Mouse (Mus musculus): ENCODE measurements around the gene Creld2.
"Not testable (repeated sequence)": the region's sequence is repeated elsewhere in the genome, so short reads cannot be mapped to it uniquely, and the experiment has no call there.

The Creld2 gene

GRCm38 (mm10) chr15:88819026-88819905 is at the start of gene Creld2, which contains the start of gene Alg12:
TSS of gene Creld2 (plus strand) at chr15:88819646.
TSS of gene Alg12 (minus strand) at chr15:88819318.
- DNase-seq (ENCODE audit: low spot score), result peak; percentile 100

GRCm38 (mm10) chr15:88774630-88775029 is 44.8 kb upstream of the Creld2 start:
- not testable (repeated sequence) for DNase-seq (ENCODE audit: low spot score)

- no peak for DNase-seq (ENCODE audit: low spot score)
Measured at GRCm38 (mm10) chr15:88792140-88792850, 27.2 kb upstream of the Creld2 start.

DNA sequence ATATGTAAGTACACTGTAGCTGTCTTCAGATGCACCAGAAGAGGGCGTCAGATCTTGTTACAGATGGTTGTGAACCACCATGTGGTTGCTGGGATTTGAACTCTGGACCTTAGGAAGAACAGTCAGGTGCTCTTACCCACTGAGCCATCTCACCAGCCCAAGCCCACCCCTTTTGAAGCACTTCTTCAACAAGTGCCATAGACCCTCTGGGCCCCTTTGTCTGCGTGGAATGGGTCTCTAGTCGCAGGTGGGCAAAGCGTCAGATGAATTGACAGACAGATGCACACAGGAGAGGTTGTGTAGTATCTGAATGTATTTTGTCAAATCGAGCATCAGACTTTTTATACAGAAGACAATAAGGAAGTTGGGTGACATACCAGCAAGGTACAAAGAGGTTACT is 24.7 kb upstream of the Creld2 start:
- not testable (repeated sequence) for DNase-seq (ENCODE audit: low spot score)

DNA sequence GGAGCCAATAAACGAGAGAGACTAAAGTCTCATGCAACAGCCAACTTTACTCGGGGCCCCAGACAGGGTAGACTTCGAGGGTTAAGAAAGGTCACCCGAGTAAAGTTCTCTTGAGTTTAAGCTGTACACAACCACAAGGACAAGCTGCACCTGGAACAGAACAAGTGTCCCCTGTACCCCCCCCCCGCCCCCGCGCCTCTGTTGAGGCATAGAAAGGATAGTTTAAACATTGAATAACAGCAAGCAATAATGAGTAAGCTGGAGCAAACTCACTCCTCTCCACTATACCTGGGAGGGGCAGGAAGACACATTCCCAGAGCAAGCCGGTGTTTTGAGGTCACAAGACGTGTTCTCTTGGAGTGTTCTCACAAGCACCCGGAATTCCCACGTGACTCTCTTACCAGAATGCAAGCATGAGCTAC is 19.5 kb upstream of the Creld2 start:
- DNase-seq (ENCODE audit: low spot score), result no peak

DNA sequence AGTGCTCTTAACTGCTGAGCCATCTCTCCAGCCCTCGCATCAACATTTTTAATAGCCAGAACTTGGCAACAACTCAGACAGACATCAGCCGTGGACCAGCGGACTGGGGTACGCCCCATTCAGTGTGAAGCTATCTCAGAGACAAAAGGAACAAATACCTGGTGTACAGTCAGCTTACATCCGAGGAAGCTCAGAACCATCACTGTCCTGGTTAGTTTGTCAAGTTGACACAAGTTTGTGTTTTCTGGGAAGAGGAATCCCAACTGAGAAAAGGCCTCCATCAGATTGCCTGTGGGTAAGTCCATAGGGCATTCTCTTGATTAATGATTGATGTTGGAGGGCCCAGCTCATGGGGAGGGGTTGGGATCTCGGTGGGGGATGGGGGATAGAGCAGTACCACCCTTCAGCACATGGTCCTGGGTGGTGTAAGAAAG is 18.5 kb upstream of the Creld2 start:
- DNase-seq (ENCODE audit: low spot score), result no peak

DNA sequence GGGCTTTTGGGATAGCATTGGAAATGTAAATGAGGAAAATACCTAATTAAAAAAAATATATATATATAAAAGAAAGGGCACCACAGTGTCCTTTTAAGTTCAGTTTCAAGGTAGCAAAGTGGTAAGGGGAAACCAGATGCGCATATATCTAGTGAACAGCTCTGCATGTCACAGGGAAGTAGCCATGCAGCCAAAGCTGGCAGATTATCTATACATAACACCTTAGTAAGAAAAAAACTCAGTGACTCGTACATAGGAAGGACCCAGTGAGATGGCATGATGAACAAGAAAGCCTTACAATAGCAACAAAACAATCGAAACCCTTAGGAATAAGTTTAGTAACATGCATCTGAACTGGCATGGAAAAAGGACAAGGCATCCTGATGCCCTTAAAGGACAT is 17.5 kb upstream of the Creld2 start:
- no peak for DNase-seq (ENCODE audit: low spot score)

DNA sequence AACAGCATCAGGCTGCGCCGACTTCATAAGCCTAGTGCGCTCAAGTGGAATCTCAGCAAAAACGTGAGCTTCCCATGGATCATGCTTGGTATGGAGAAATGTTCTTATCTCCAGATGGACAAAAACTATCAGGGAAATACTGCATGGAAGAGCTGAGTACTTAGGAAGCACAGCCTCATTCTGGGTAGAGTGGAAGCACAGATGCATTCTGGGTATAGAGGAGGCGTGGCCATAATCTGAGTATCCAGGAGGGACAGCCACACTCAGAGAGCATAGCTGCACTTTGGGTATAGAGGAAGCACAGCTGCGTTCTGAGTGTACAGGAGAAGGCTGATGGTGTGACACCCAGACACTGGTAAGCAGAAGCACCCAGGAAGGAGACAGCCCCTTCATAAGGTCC is 17.1 kb upstream of the Creld2 start:
- no peak for DNase-seq (ENCODE audit: low spot score)

DNA sequence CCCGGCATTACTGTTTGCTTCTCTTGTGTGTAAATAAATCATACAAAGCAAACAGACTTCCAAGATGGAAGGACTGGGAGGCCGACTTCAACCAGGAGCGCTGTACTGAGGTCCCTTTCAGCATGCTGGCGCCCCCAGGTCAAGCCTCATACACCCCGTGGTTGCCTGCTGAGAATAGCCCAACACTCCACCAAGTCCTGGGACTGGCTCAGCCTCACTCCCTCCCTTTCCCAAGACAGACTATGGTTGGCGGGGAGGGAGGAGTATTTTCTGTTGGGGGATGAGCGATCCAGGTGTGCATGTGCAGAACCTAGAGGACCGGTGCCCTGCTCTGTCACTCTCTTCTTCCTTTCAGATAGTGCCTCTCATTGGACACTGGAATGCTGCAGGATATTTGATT is 11.3 kb upstream of the Creld2 start:
- DNase-seq (ENCODE audit: low spot score), result no peak

DNA sequence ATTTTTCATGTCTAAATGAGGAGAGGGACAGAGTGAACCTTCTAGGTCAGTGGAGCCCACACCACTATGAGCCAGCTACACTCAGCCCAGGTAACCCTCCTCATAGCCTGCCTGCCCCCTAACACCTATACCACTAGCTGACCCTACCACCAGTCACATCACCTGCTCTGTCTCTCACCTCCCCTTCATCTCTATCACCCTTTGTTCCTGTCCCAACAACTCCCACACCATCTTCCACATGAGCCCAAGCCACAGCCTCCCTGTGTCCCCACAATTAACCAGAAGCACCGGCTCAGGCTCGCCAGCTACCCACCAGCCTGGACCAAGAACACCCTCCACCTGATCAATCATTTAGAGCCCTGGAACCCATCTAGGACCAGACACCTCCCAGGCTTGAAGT is 9.1 kb upstream of the Creld2 start:
- DNase-seq (ENCODE audit: low spot score), result no peak

GRCm38 (mm10) chr15:88813262-88813661 is 6.2 kb upstream of the Creld2 start:
- DNase-seq (ENCODE audit: low spot score), result no peak

- not testable (repeated sequence) for DNase-seq (ENCODE audit: low spot score)
Measured at GRCm38 (mm10) chr15:88813873-88814272, 5.6 kb upstream of the Creld2 start.

DNA sequence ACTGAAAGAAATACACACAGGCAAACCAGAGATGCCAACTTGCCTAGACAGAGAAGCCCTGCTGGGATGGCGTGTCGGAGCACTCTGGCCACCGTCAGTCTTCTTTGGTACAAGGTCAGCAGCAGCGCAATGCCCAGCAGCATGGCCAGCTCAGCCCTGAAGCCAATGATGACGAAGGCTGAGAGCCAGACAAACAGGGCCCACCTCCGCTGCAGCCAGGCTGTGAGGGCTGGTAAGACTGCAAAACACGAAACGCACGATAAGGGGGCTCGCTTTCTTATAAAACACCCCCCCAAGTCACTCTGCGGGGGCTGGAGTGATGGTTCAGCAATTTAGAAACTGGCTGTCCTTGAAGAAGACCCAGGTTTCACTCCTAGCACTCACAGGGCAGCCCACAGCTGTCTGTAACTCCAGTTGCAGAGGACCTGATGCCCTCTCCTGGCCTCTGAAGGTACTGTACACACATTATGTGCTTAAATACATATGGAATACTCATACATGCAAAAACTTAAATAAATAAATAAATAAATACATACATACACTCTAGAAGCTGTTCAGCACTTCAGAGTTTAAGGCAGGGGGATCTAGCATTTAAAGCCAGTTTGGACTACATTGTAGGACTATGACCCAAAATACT is 4.9 kb upstream of the Creld2 start:
- no peak for DNase-seq (ENCODE audit: low spot score)

- DNase-seq (ENCODE audit: low spot score), result no peak
Measured at GRCm38 (mm10) chr15:88815196-88815700, 4.2 kb upstream of the Creld2 start.

GRCm38 (mm10) chr15:88819906-88820303 is 459 bp downstream of the Creld2 start:
- DNase-seq (ENCODE audit: low spot score), result no peak

DNA sequence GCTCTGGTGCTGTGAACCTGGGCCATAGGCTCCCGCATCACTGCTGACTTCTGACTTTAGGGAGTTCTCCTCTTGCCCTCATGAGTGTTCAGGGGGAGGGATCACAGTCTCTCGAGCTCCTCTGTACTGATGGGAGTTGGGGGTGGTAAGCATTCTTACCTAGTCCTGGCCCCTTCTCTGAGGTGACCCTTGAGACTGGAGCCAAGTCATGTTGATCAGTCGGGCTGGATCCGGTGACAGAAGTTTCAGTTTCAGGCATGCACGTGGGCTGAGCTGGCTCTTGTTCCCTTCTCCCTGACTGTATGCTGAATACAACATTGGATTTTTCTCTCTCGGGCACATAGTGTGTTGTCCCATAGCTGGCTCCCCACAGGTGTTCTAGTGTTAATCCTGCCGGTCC is 2.0 kb downstream of the Creld2 start:
- no peak for DNase-seq (ENCODE audit: low spot score)

- no peak for DNase-seq (ENCODE audit: low spot score)
Measured at GRCm38 (mm10) chr15:88822513-88822912, 3.1 kb downstream of the Creld2 start.

DNA sequence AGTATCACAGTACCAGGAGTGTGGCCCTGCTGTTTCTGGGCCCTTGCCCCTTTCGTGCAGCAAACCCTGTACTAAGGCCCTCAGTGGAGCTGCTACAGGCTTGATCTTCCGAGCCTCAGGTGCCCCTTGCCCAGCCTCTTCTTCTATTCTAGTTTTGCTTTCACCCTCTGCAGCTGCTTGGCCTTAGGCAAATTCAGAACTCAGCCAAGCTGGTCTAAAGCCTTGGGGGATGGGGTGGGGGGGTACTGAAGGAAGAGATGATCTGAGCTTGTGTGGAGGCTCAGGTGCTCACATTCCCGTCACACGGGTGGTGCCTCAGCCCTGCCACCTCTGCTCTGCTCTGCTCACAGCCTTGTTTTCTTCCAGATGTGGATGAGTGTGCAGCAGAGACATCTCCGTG is 3.9 kb downstream of the Creld2 start:
- DNase-seq (ENCODE audit: low spot score), result no peak

DNA sequence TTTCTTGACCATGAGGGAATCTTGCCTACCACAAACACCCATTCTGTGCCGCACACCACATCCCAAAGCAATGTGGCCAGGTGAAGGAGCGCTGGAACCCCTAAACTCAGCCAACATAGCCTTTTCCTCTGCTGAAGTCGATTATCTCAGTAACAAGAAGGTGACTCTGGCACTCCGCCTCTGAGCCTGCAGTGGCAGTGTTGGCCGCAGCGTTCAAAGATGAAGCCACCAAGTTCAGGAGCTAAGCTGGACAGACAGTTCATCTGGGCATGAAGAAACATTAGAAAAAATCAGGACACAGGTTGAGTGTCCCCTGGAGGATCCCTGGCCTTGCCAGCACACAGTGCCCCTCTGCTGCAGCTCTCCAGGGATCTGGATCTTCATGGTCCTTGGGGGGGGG is 8.0 kb downstream of the Creld2 start:
- no peak for DNase-seq (ENCODE audit: low spot score)

DNA sequence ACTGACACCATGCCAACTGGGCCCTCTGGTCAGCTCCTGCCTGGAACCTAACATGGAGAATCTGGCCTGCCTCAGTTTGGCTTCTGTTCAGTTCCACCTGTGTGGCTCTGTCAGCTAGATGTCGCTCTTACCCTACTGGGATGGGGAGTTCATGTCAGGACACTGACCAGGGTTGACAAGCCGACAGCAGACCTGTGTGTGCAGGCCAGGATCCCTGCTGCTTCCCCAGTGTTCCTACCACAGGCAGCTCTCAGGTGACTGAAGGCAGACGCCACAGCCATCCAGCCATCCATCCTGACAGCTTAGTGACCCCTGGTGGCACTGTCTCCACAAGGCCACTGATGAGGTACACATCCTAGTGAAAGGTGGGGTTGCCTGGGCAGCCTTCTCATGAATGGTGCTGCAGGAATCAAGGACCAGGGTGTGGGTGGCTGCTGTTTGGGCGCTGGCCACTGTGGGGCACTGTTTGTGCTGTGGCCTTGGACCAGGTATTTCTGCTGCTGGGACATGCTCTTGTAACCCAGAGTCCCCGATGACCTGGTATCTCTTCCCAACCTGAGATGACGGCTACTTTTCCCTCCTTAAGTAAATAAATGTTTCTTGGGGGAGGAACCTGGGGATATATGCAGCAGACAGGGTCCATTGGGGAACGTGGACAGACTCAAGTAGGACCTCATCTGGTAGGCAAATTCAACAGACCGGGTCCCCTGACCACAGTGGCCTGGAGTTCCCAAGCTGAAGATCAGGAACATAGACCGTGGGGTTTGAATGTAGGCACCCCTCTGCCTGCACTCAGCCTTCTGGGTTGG is 8.7 kb downstream of the Creld2 start:
- no peak for DNase-seq (ENCODE audit: low spot score)

Data from left cerebral cortex, adult 11 months (tissue).